Mouse (Mus musculus): ENCODE measurements at regions not wholly inside any gene's neighbourhood (a gene's known extent, or its start where the extent isn't known, plus 50 kb on each side); places are given as distances from the start of the nearest gene placed in this dataset.

GRCm38 (mm10) chr12:79968676-79969075, 144.1 kb downstream of the Zfp36l1 start:
- no peak for DNase-seq (ENCODE audit: low spot score)

DNA sequence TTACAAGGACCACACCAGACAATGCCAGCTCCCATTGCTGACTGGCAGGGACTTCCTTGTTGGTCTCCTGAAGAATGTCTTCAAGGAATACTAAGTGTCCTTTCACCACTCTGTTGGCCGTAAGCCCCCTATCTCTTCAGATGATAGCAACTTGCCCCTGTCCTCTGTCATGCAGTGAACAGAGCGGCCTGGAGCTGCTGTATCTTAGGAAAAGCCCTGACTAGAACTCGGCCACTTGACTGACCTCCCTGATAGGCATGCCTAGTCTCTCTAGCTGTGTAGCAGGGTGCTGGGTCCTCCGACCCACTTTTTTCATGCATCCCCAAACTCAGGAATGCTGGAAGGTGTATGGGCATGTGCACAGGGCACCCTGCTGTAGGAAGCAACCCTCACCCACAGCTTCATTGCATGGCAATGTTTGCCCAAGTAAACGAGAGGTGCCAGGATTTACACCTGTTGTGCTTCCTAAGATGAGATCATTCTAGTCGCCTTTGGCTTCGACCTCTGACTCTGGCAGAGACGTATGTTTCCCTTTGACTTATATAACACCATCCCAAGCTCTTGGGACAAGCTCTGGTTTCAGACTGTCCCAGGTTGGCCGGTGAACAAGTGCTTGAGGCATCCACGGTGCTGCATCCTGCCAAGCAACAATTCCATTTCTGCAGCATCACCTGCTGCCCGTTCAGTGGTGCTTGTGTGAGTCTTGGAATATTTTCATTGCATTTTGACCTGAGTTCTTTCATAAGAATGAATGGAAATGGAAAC, 145.1 kb downstream of the Zfp36l1 start:
- peak; percentile 83 for DNase-seq (ENCODE audit: low spot score)

- DNase-seq (ENCODE audit: low spot score), result no peak
These were observed 146.0 kb downstream of the Zfp36l1 start for GRCm38 (mm10) chr12:79966621-79967490.

DNA sequence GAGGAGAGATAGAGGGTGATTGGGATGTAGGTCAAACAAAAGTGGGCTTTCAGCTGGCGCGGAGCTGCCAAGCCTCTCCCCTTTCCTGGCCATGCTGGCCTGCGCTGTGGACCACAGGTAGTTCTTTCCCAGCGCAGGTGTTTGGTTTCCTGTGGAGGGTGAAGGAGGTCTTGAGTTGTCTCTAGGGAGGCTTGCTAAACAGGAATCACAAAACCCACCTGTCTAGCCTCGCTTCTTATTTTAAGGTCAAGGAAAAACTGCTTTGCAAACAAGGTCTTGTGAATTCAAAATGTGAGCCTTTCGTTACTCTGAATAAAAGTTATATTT, 146.6 kb downstream of the Zfp36l1 start:
- no peak for DNase-seq (ENCODE audit: low spot score)

- DNase-seq (ENCODE audit: low spot score), result no peak
These were observed 147.1 kb downstream of the Zfp36l1 start for GRCm38 (mm10) chr12:79965471-79966288.

GRCm38 (mm10) chr12:79963443-79964025, 149.3 kb downstream of the Zfp36l1 start:
- DNase-seq (ENCODE audit: low spot score), result no peak

DNA sequence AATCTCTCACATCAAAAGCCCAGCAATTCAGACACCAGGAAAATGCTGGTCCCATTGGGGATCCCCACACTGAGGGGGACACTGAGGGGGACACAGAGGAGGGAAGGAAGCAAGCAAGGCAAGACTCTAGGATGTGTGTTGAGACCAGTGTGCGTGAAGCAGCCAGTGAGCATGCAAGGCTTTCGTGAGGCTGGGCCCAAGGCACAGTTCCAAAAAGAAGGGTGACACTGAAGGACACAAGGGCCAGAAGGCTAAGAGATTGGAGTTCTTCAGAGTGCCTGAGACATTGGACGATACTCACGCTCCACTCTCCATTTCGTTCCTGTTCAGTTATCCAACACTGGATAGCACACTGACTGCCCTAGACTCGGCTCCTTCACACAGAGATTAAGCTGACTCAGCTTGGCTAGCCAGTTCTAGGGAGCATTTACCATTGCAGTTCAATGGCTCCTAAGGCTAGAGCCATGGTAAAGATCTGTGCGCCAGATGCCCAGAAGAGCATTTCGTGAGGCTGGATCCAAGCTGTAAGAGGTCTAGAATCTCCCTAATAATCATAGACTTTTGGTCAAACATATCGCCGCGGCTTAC, 150.1 kb downstream of the Zfp36l1 start:
- no peak for DNase-seq (ENCODE audit: low spot score)

GRCm38 (mm10) chr12:79961881-79962280, 150.9 kb downstream of the Zfp36l1 start:
- DNase-seq (ENCODE audit: low spot score), result no peak

DNA sequence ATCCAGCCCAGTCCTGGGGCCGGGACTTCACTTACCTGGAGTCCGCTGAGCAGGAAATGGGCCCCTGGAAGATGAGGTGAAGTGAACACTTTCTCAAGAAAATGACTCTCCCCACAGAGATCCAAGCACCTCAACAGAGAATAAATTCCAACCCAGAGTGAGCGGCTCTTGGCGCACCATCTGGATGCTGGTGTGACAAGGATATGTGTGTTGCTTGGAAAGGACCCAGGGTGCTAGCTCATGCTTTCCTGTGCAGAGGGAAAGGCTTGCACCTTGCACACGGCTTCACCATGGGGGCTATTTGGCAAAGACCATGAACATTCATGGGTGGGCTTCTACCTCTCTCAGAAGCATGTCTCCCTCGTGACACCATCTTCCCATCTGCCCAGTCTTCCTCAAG, 151.7 kb downstream of the Zfp36l1 start:
- DNase-seq (ENCODE audit: low spot score), result no peak

- DNase-seq (ENCODE audit: low spot score), result no peak
These were observed 152.4 kb downstream of the Zfp36l1 start for GRCm38 (mm10) chr12:79960446-79960845.

DNA sequence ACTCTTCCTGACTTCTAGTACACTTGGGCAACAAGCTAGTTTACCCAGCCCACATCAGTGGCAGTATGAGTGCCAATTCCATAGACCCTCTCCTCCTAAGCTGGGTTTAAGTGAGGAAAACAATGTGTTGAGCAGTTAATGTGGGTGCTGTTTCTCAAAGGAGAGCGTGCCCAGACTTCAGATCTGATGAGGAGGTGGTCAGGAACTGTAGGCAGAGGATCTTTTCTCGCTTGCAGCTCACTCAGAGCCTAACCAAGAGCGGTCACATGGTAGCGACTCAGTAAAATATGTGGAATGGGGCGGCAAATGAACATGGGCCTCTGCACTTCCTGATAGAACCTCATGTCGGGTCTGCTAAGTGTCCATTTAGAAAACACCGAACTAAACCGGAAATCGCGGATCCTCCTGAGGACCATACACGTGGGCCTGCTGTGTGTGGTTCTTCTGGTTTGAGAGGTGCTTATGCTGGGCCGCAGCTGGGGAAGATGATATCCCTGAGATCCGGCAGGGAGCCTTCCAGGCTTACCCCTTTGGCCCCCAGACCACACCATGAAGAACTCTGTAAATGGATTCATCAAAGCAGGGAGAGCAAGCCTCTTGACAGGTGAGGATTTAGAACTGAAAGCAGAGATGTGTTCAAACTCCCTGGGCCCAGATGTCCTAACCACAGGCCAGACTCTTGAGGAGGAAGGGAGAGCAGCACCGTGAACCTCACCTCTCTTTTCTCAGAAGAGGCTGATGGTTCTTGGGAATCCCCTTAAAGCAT, 153.1 kb downstream of the Zfp36l1 start:
- DNase-seq (ENCODE audit: low spot score), result no peak

DNA sequence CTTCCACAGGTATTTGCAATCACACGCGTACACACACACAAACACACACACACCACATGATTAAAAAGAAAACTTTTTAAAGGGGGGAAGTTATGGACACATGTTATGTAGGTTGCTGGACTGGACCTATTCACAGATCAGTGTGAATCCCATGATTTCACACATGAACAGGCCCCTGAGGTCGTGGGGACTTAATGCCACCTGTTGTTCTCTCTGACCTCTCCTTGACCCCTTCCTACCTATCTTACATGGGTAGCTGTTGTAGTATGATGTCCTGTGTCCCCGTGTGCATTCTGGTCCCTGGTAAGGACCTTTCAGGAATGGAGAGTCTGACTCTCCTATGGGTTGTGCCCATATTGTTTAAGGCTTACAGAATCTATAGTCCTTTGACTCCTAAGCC, 155.6 kb downstream of the Zfp36l1 start:
- no peak for DNase-seq (ENCODE audit: low spot score)

GRCm38 (mm10) chr12:79956351-79956750, 156.5 kb downstream of the Zfp36l1 start:
- DNase-seq (ENCODE audit: low spot score), result no peak

- DNase-seq (ENCODE audit: low spot score), result no peak
These were observed 157.3 kb downstream of the Zfp36l1 start for GRCm38 (mm10) chr12:79955501-79955900.

DNA sequence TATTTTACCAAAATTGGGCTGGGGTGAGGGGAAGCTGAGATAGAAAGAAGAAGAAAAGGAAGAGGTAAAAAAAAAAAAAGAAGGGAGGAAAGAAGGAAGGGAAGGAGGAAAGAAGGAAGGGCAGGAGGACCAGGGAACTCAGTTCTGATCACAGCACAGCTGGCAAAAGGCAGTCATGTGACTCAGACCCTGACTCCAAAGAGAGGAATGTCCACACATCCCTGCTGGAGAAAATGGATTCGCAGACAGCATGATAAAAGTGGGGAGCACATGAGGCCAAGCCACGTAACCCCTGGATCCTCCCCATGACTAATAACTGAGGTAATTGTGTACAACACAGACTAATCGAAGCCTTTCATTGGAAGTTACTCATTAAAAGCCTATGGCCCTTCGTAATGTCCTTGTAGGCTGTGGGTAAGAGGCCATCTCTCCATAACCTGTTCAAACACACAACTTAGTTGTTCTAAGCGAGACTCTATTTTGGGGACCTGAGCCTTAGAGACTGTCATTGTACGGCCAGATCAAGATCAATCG, 162.2 kb downstream of the Zfp36l1 start:
- no peak for DNase-seq (ENCODE audit: low spot score)

- peak; percentile 85 for DNase-seq (ENCODE audit: low spot score)
These were observed 163.6 kb downstream of the Zfp36l1 start for GRCm38 (mm10) chr12:79949101-79949824.

DNA sequence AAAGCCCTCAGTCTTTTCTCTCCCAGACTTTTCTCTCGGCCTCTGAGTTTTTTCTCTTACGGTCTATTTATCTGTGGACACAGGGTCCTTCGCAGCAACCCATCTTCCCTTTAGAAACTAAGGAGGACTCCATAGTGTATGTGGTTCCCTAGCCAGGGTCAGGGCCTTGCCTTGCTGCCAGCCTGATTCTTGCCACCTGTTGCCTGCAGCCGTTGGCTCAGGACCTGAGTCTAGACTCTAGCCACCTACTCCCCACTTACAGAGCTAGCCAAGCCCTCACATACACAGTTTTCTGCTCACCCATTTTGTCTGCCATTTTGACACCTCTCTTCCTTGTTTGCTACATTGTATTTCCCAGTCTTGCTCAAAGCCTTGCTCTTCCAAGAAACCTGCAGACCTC, 165.2 kb downstream of the Zfp36l1 start:
- no peak for DNase-seq (ENCODE audit: low spot score)

GRCm38 (mm10) chr12:79946777-79947176, 166.0 kb downstream of the Zfp36l1 start:
- no peak for DNase-seq (ENCODE audit: low spot score)

- no peak for DNase-seq (ENCODE audit: low spot score)
These were observed 166.9 kb downstream of the Zfp36l1 start for GRCm38 (mm10) chr12:79945899-79946298.
